Mouse (Mus musculus) brain, adult 10 weeks (tissue): Measurements from ENCODE around the gene 4931414P19Rik. TPM values are rescaled to one million over a fixed set of nuclear protein-coding genes. Genes with fewer than 3 reads are reported as not detected.

Source experiments
- polyA plus RNA-seq: library from polyadenylated mRNA; stranded (reverse); fragments of 350-450 nt; fragmentation: Illumina TruSeq; extraction: RNeasy Lipid Tissue Mini Kit (QIAGEN cat#74804); gene quantifications from one replicate; pipeline ENCODE4 v1.2.3, GENCODE M21; 2015; ENCODE audit warnings: low read depth, low replicate concordance

The 4931414P19Rik gene
- polyA plus RNA-seq = 4.7 TPM

DNA sequence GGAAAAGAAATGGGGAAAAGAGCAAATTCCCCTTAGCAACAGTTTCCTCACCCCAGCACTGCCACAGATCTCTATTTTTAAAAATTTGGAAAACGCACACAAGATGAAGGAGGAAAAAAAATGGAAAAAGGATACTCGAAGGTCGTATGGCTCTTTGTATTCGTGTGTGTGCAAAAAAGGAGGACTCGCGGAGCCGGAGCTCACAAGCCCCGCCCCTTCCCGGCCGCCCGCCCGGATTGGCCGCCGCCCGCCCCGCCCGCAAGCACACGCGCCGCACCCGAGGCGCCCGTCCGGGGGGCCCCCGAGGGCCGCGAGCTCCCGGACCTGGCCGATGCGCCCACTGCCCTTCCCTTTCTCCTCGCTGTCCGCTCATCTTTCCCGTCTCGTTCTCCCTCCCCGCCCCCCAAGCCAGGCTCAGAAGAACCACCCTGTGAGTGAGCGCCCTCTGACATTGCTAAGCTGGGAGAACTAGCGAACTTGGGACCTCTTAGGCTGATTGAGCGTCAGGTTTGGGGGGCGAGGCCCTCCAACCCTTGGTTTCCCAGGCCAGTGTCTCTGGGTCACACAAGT lies at the start of gene 4931414P19Rik:
TSS of gene 4931414P19Rik (minus strand) at position 242 of the 570 bp plus-strand sequence.

GRCm38 (mm10) chr14:54641305-54641969 lies 35.6 kb upstream of the 4931414P19Rik start, which contains the start of gene Cdh24:
Gene Cdh24, minus strand, starts transcription at chr14:54641364.

GRCm38 (mm10) chr14:54640946-54641304 lies 35.1 kb upstream of the 4931414P19Rik start, which contains the start of gene Gm17606:
Gene Gm17606, plus strand, starts transcription at chr14:54640952.

GRCm38 (mm10) chr14:54621133-54621532 lies 15.3 kb upstream of the 4931414P19Rik start, which contains the start of gene Psmb11:
Gene Psmb11, plus strand, starts transcription at chr14:54621433.

GRCm38 (mm10) chr14:54617897-54618365 lies 12.1 kb upstream of the 4931414P19Rik start, which contains the start of gene Psmb5:
Gene Psmb5, minus strand, starts transcription at chr14:54618022.

DNA sequence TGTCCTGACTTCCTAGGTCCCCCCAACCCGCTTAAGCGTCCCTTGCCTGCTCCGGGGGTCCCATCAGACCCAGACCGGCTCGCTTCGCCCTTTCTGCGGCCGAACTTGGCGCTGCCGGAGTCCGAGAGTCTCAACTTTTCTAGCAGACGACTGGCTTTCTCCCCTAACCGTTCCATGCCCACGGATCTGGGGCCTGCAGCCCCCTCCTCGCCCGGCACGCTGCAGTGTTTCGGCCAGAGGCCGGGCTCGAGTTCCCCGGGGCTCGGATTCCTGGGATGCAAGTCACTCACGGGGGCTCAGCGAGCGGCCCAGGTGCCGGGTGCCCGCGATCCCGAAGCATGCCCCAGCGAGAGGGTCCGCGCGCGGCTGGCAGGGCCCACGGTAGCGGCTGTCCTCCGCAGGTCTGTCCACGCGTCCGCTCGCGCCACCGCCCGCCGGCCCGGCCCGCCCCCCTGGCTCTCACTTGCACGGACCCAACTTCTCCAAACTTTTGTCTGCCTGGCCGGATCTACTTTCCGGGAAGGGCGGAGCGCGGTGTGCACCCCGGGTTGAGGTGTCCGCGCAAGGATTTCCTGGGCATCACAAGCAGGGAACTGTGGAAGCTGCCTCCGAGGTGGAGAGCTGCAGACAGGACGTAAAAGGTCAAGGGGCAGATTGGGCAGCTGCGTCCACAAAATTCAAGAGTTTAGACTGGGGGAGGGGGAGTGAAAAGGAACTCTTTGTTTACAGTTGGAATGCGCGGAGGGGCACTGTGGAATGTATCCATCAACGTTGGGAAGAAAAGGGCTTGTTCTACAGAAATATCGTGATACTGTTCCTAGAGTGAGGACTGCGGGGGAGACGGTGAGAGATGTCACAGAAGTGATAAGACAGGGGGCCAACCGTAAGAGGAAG lies 28.5 kb downstream of the 4931414P19Rik start, which contains the start of gene Ajuba:
TSS of gene Ajuba (minus strand) at position 470 of the 894 bp plus-strand sequence.

GRCm38 (mm10) chr14:54553975-54554769 lies 51.6 kb downstream of the 4931414P19Rik start, which contains the start of gene Haus4:
Gene Haus4, minus strand, starts transcription at chr14:54554616.

Other genes with a start within 250 kb of the 4931414P19Rik start
- gene Oxa1l, start 245.2 kb downstream of the 4931414P19Rik start, polyA plus RNA-seq = 47.9 TPM
- 2.1 TPM for gene Slc7a7, start 188.2 kb downstream of the 4931414P19Rik start, polyA plus RNA-seq
- gene Mrpl52, start 179.1 kb downstream of the 4931414P19Rik start, polyA plus RNA-seq = 143 TPM
- gene Mmp14, start 174.4 kb downstream of the 4931414P19Rik start, polyA plus RNA-seq = 11.8 TPM
- gene Lrp10, start 141.9 kb downstream of the 4931414P19Rik start, polyA plus RNA-seq = 17.0 TPM
- 13.6 TPM for gene Rem2, start 129.9 kb downstream of the 4931414P19Rik start, polyA plus RNA-seq
- gene Prmt5, start 88.5 kb downstream of the 4931414P19Rik start, polyA plus RNA-seq = 61.5 TPM
- 4.1 TPM for gene Haus4, start 51.4 kb downstream of the 4931414P19Rik start, polyA plus RNA-seq
- gene Ajuba, start 28.4 kb downstream of the 4931414P19Rik start, polyA plus RNA-seq = 1.4 TPM
- 275 TPM for gene Psmb5, start 12.0 kb upstream of the 4931414P19Rik start, polyA plus RNA-seq
- gene Psmb11, start 15.4 kb upstream of the 4931414P19Rik start, polyA plus RNA-seq = 0.16 TPM
- gene Gm17606, start 35.0 kb upstream of the 4931414P19Rik start, polyA plus RNA-seq = not detected
- gene Cdh24, start 35.4 kb upstream of the 4931414P19Rik start, polyA plus RNA-seq = 6.1 TPM
- 31.4 TPM for gene 1700123O20Rik, start 80.2 kb upstream of the 4931414P19Rik start, polyA plus RNA-seq
- gene Acin1, start 80.9 kb upstream of the 4931414P19Rik start, polyA plus RNA-seq = 136 TPM
- not detected for gene Gm29776, start 92.8 kb upstream of the 4931414P19Rik start, polyA plus RNA-seq
- not detected for gene Cebpe, start 106.2 kb upstream of the 4931414P19Rik start, polyA plus RNA-seq
- gene Slc7a8, start 176.0 kb upstream of the 4931414P19Rik start, polyA plus RNA-seq = 35.8 TPM
- not detected for gene Rnf212b, start 208.1 kb upstream of the 4931414P19Rik start, polyA plus RNA-seq